Mouse (Mus musculus) stomach, embryonic 15.5 days (tissue): ENCODE data around the gene Ppfia4. TPM values are rescaled to one million over a fixed set of nuclear protein-coding genes. Genes with fewer than 3 reads are reported as not detected.

Experiments used
- ATAC-seq: fragments of 200-750 bp; cut with Nextera tagmentation; 2 replicates; pipeline ENCODE4 v1.8.0; 2017; ENCODE audit warnings: low read depth, moderate number of reproducible peaks, moderate TSS enrichment; ENCODE audit not compliant: insufficient read depth, low FRiP score
- H3K27ac ChIP-seq: fragments of 300-500 bp; sonication (generic); 2 replicates; pipeline ENCODE4 v1.5.1; 2015; ENCODE audit warnings: mild to moderate bottlenecking, inconsistent platforms
- H3K27me3 ChIP-seq: fragments of 300-500 bp; sonication (generic); replicated peaks from 2 replicates; pipeline ENCODE4 v1.6.1; 2015; ENCODE audit warnings: inconsistent platforms
- H3K36me3 ChIP-seq: fragments of 300-500 bp; sonication (generic); 2 replicates; pipeline ENCODE4 v1.6.1; 2015; ENCODE audit warnings: inconsistent platforms
- H3K4me1 ChIP-seq: fragments of 300-500 bp; sonication (generic); 2 replicates; pipeline ENCODE4 v1.6.1; 2015; ENCODE audit warnings: inconsistent platforms
- H3K4me2 ChIP-seq: fragments of 300-500 bp; sonication (generic); 2 replicates; pipeline ENCODE4 v1.6.1; 2015; ENCODE audit warnings: mild to moderate bottlenecking, inconsistent platforms
- H3K4me3 ChIP-seq: fragments of 300-500 bp; sonication (generic); replicated peaks from 2 replicates; pipeline ENCODE4 v1.5.1; 2015; ENCODE audit warnings: inconsistent platforms
- H3K9ac ChIP-seq: fragments of 300-500 bp; sonication (generic); 2 replicates; pipeline ENCODE4 v1.6.1; 2015; ENCODE audit warnings: inconsistent platforms
- H3K9me3 ChIP-seq: fragments of 300-500 bp; sonication (generic); 2 replicates; pipeline ENCODE4 v1.6.1; 2016; ENCODE audit warnings: inconsistent platforms
- WGBS: fragments of 180-500 bp; shearing (Covaris S2); methylation state at CpG from one replicate; pipeline ENCODE4 v1.1.7; 2015; 5-methylcytosine and 5-hydroxymethylcytosine counted together
- polyA plus RNA-seq: library from polyadenylated mRNA; unstranded; fragments of >200 nt; fragmentation: Nextera tagmentation; extraction: Ambion mirVana; gene quantifications from 2 replicates; pipeline ENCODE4 v1.2.1, GENCODE M21; 2015

Gene Ppfia4
- polyA plus RNA-seq, 1 experiment from 2014 or later: 5.8 TPM

DNA sequence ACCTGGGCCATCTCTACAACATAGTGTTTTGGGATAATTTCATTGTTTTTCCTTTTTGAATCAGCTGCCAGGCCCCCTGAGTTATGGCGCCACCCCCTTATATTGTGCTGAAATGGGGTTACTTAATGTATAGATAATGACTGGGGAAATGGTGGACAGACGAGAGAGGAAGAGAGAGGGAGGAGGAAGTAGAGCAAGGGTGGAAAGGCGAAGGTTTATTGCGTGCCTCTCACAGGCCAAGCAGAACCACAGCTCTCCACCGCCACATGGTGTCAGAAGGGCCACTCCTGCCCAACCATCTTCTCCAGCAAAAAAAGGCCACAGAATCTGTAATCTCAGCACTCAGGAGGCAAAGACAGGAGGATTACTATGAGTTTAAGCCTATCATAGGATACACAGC lies 17.5 kb downstream of the Ppfia4 start:
- Histone ChIP-seq H3K27me3 (no peaks in the 10 kb centered on the region), H3K36me3 (no peaks in the 10 kb centered on the region), H3K4me1 (no peaks in the 10 kb centered on the region), H3K4me3 (no peak overlapping the region), H3K27ac (no peak overlapping the region), H3K9ac (no peak overlapping the region), H3K4me2 (no peak overlapping the region), H3K9me3 (no peaks in the 10 kb centered on the region)
- 84% methylated on average over 5 of the region's 5 CpGs for WGBS
- ATAC-seq: no peak

DNA sequence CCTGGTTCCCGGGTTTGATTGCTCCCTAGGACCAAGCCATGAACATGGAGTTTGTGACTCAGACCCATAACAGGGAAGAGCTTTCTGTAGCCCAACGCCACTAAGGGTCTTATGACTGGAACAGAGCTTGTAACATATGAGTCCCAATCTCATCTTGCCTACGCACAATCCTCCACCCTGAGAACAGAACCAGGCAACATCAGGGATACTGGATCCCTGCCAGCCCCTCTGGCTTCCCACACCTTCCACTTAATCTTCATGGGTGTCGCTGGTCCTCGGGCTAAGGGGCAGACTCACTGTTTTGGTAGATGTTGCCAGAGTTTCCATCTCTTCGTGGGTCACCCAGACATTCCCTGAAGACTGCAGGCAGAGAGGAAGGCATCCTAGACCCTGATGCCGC lies 21.0 kb downstream of the Ppfia4 start:
- Histone ChIP-seq H3K36me3 (no peaks in the 10 kb centered on the region), H3K9ac (no peak overlapping the region), H3K27me3 (no peaks in the 10 kb centered on the region), H3K9me3 (no peaks in the 10 kb centered on the region), H3K4me2 (no peak overlapping the region), H3K4me3 (no peak overlapping the region), H3K27ac (no peak overlapping the region), H3K4me1 (no peaks in the 10 kb centered on the region)
- no peak for ATAC-seq
- 83% methylated on average over 7 of the region's 7 CpGs for WGBS

DNA sequence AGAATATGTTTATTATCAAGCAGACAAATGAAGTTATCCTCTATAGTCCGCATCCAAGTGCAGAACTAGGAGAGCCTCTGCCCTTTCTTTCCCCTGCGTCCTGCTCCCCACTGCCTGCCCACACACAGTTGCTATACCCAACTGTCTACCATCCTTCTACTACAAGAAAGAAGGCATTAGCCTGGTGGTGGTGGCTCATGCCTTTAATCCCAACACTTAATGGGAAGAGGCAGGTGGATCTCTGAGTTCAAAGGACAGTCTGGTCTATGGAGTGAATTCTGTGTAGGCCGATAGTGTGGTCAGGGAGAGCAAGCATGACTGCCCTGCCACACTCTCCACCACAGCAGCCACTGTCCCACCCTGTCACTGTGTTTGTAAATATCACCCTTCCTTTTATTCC lies 22.0 kb downstream of the Ppfia4 start:
- H3K4me1 ChIP-seq: no peaks in the 10 kb centered on the region
- ATAC-seq: no peak
- H3K36me3 ChIP-seq: no peaks in the 10 kb centered on the region
- H3K27ac ChIP-seq: no peak overlapping the region
- H3K9me3 ChIP-seq: no peaks in the 10 kb centered on the region
- no peaks in the 10 kb centered on the region for H3K27me3 ChIP-seq
- H3K4me3 ChIP-seq: no peak overlapping the region
- H3K9ac ChIP-seq: no peak overlapping the region
- WGBS: 90% methylated on average over 3 of the region's 3 CpGs
- H3K4me2 ChIP-seq: no peak overlapping the region

DNA sequence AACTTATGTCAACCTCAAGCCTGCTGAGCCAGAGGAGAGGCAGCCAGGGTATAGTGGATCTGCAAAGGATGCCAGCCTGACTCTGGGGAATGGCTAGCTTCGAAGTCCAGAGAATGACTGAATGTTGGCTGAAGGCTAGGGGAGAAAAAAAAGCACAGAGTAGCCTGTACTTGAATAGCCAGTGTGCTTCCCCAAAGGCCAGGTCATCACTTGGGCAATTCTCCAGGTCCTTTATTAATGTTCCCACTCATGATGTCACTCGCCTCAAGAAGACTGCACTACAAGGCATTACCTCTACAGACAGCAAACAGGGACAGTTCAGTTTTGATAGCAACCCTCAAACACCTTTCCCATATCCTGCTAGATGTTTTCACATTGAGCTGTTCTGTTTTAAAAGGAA lies 22.4 kb downstream of the Ppfia4 start:
- WGBS: 83% methylated on average over 2 of the region's 2 CpGs
- Histone ChIP-seq H3K4me2 (no peak overlapping the region), H3K9me3 (no peaks in the 10 kb centered on the region), H3K4me1 (no peaks in the 10 kb centered on the region), H3K27ac (no peak overlapping the region), H3K36me3 (no peaks in the 10 kb centered on the region), H3K4me3 (no peak overlapping the region), H3K27me3 (no peaks in the 10 kb centered on the region), H3K9ac (no peak overlapping the region)
- no peak for ATAC-seq

DNA sequence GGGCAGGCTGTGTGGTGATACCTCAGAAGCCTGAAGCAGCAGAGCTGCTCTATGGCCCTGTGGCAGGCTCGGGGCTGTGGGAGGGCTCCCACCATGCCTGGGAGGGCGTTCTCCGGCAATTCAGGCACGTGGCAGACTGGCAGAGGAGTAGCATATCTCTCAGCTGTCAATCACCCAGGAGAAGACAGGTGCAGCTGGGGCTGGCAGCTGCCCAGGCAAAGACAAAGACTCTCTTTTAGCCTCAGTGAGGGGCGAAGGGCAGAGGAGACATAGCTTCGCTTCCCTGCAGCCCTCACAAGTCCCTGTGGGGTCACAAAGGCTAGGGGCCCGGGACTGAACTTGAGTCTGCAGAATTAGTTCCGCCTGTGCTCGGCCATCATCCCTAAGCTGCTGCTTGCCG lies 25.3 kb downstream of the Ppfia4 start:
- ATAC-seq: no peak
- H3K9me3 ChIP-seq: no peaks in the 10 kb centered on the region
- peaks cover 12% of the 10 kb centered on the region for H3K4me1 ChIP-seq
- H3K36me3 ChIP-seq: no peaks in the 10 kb centered on the region
- H3K27me3 ChIP-seq: no peaks in the 10 kb centered on the region
- no peak overlapping the region for H3K9ac ChIP-seq
- WGBS: 66% methylated on average over 10 of the region's 10 CpGs
- H3K27ac ChIP-seq: no peak overlapping the region
- H3K4me3 ChIP-seq: no peak overlapping the region
- H3K4me2 ChIP-seq: no peak overlapping the region

DNA sequence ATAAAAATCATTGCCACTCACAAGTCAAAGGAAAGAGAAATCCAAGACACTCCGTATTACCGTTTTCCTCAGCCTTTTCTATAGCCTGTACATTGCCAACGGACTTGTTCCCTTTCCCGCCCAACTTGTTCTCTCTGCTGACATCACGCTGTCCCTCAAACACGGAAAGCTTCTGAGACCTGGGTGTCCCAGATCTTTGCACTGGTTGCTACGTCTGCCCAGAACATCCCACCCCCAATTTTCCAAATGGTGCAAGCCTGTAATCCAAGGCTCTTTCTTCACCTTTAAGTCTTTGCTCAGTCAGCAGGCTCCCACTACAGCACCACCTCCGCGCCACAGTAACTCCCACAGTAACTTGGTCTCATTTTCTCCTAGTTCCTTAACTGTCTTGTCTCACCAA lies 27.8 kb downstream of the Ppfia4 start:
- H3K4me1 ChIP-seq: peaks cover 12% of the 10 kb centered on the region
- H3K9me3 ChIP-seq: no peaks in the 10 kb centered on the region
- H3K4me2 ChIP-seq: no peak overlapping the region
- 88% methylated on average over 9 of the region's 9 CpGs for WGBS
- no peaks in the 10 kb centered on the region for H3K36me3 ChIP-seq
- ATAC-seq: no peak
- no peak overlapping the region for H3K4me3 ChIP-seq
- no peak overlapping the region for H3K27ac ChIP-seq
- peaks cover 4% of the 10 kb centered on the region; the same call in 1 of the 2 replicates for H3K27me3 ChIP-seq
- no peak overlapping the region for H3K9ac ChIP-seq

DNA sequence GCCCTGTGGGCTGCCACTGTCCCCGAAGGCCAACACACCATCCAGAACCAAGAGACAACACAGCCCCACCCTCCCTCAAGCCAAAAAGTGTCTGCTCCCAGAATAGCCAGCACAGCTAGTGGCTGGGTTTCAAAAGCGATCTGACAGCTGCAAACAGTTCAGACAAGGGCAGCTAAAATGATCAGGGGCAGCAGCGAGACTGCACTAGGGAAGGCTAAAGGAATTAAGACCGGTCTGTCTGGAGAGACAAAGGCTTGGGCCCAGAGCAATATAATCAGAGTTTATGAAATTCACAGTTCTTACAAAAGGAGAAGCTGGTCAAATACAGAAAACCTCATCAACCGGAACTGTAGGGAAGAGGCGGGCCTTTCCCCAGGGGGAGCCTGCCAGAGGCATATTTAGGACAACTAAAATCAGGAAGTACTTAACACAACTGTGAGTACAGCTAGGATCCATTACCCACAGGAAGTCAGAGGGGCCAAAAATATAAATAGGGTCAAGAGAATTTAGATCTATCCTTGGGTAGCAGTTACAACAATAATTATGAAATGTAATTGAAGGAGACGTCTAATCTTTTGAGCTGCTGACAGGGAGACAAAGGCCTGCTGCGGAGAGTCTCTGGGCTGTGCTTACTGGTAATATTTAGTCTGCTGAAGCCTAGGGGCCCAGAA lies 30.0 kb downstream of the Ppfia4 start:
- 26% methylated on average over 8 of the region's 8 CpGs for WGBS
- Histone ChIP-seq H3K9ac (no peak overlapping the region), H3K27me3 (peaks cover 18% of the 10 kb centered on the region), H3K4me3 (no peak overlapping the region), H3K36me3 (no peaks in the 10 kb centered on the region), H3K4me2 (no peak overlapping the region), H3K4me1 (peaks cover 16% of the 10 kb centered on the region), H3K27ac (peak overlapping the region; percentile 82), H3K9me3 (no peaks in the 10 kb centered on the region)
- ATAC-seq: no peak

DNA sequence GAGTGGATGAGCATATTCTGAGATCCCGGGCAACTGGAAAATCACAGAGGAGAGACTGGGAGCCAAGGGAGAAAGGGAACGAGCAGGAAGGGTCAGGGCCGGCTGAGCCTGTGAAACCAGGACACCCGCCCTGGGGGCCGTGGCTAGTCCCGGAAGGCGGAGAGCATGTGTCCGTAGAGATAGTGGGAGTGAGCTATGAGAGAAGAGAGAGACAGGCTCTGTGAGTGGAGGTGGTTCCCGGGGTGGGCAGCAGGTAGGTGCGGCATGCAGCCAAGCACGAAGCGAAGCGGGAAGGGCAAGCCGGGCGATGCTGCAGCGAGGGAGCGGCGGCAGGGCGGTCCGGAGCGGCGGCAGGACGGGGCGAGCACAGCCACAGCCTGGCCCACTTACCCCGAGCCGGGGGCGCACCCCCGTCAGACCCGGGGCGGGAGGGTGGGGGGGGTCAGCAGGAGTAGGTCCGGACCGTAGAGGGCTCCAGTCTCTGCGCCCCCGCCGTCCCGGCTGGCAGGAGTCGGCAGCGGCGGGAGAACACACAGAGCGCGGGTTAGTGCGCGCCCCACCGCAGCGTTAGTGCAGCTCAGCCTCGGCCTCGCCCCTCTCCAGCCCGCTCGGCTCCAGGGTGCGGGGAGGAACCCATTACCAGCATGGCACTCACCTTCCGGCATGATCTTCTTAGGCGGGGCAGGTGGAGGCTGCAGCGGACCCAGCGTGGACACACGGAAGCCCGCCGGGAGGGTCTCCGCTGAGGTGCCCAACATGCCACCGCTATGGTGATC lies 33.9 kb downstream of the Ppfia4 start:
- H3K4me3 ChIP-seq: peak overlapping the region; percentile 49
- H3K27me3 ChIP-seq: peaks cover 19% of the 10 kb centered on the region
- 5% methylated on average over 59 of the region's 59 CpGs for WGBS
- H3K9me3 ChIP-seq: no peaks in the 10 kb centered on the region
- peak overlapping the region; percentile 94 for H3K4me2 ChIP-seq
- H3K9ac ChIP-seq: peak overlapping the region; percentile 34; the same call in 1 of the 2 replicates
- H3K36me3 ChIP-seq: no peaks in the 10 kb centered on the region
- peak; percentile 34; the same call in 1 of the 2 replicates for ATAC-seq
- H3K27ac ChIP-seq: no peak overlapping the region
- H3K4me1 ChIP-seq: peaks cover 16% of the 10 kb centered on the region

DNA sequence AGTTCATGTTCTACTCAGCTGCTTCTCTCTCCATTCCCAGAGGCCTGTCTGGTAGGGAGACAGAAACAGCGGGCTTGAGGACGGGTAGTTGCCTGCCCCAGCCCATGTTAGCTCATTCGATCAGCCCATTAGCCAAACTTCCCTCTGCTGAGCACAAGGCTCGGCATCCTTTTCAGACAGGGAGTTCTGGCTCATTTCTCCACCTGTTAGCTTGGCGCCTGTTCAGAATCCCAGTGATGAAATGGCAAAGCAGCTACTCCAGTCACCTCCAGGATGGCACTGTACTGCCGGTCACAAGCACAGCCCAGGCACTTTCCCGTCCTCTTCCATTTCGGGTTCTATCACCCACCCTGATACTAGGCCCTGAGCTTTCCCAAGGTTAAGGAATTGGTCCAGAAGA lies 35.5 kb downstream of the Ppfia4 start:
- ATAC-seq: no peak
- WGBS: 87% methylated on average over 8 of the region's 8 CpGs
- peaks cover 19% of the 10 kb centered on the region for H3K27me3 ChIP-seq

DNA sequence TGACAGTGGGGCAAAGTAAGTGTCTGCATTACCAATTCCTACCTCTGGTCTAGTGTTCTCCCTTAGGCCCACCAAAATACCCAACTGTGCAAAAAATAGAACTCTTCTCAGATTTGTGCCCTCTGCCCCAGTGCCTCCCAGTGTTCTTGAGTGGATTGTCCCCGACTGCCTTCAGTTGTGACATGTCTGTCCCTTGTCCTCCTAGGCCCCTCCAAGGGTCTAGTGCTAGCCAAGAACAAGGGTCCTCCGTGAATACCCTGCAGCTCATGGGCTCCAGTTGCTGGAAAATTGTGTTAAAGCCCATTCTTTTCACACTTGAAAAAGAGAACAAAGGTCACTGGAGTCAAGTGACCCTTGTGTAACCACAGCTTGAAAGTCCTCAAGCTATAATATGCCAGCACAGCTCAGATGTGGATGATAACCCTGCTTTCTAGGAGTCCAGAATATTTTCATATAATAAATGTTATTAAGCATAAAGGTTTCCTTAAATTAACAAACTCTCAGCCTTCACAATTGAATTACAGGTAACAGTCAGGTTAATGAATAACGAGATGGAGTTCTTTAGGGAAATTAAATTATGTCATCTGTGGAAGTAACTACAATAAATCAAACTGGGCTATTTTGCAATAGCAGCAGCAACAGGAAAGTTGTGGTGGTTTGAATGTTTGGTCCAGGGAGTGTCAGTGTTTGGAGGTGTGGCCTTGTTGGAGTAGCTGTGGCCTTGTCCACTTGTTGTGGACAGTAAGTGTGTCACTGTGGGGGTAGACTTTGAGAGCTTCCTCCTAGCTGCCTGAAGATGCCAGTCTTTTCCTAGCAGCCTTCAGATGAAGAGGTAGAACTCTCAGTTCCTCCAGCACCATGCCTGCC lies 38.8 kb downstream of the Ppfia4 start:
- no peak overlapping the region for H3K4me3 ChIP-seq
- ATAC-seq: no peak
- H3K27me3 ChIP-seq: peaks cover 10% of the 10 kb centered on the region
- H3K27ac ChIP-seq: no peak overlapping the region
- no peaks in the 10 kb centered on the region for H3K36me3 ChIP-seq
- 72% methylated on average over 3 of the region's 3 CpGs for WGBS
- H3K9ac ChIP-seq: no peak overlapping the region
- H3K4me1 ChIP-seq: peaks cover 16% of the 10 kb centered on the region; the same call in 1 of the 2 replicates
- no peak overlapping the region for H3K4me2 ChIP-seq
- no peaks in the 10 kb centered on the region for H3K9me3 ChIP-seq

More for the DNA sequence above, 35.5 kb downstream of the Ppfia4 start:
- no peak overlapping the region for H3K4me2 ChIP-seq
- H3K36me3 ChIP-seq: no peaks in the 10 kb centered on the region
- no peak overlapping the region for H3K4me3 ChIP-seq
- peaks cover 7% of the 10 kb centered on the region; the same call in 1 of the 2 replicates for H3K4me1 ChIP-seq
- no peak overlapping the region for H3K9ac ChIP-seq
- H3K9me3 ChIP-seq: no peaks in the 10 kb centered on the region
- no peak overlapping the region for H3K27ac ChIP-seq

DNA sequence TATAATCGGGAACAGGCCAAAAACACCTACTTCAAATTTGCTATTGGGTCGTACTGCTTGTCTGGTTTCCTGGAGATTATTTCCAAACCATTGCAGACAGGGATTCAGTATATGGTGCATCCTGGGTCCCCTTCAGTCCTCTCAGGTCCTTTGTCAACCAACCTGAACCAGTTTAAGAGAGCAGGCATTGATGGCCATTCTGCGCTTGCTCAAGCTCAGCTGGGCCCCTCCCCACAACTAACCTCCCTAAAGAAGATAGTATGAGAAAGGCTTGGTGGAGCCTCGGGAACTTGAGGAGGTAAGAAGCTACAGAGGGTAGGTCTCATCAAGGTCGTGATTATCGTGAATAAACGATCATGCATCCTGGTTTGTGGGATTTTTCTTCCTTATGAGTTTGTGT lies 39.5 kb downstream of the Ppfia4 start:
- Histone ChIP-seq H3K27ac (no peak overlapping the region), H3K36me3 (no peaks in the 10 kb centered on the region)
- WGBS: 80% methylated on average over 7 of the region's 7 CpGs

More for the DNA sequence above, 39.5 kb downstream of the Ppfia4 start:
- H3K9me3 ChIP-seq: no peaks in the 10 kb centered on the region
- peaks cover 11% of the 10 kb centered on the region; the same call in 1 of the 2 replicates for H3K4me1 ChIP-seq
- no peak for ATAC-seq
- H3K27me3 ChIP-seq: peaks cover 6% of the 10 kb centered on the region
- no peak overlapping the region for H3K9ac ChIP-seq
- H3K4me2 ChIP-seq: no peak overlapping the region
- no peak overlapping the region for H3K4me3 ChIP-seq
